Mouse (Mus musculus) bone marrow macrophage, adult 2 months (primary cell): ENCODE measurements around the gene Sgce.

ENCODE experiments used
- CTCF ChIP-seq: IDR thresholded peaks from 2 replicates; pipeline ENCODE4 v1.5.1; 2012; ENCODE audit warnings: low read depth, mild to moderate bottlenecking, low read length, moderate library complexity
- POLR2A ChIP-seq: IDR thresholded peaks from 2 replicates; pipeline ENCODE4 v1.6.1; 2012; ENCODE audit warnings: mild to moderate bottlenecking, low read depth, low read length, borderline replicate concordance

DNA sequence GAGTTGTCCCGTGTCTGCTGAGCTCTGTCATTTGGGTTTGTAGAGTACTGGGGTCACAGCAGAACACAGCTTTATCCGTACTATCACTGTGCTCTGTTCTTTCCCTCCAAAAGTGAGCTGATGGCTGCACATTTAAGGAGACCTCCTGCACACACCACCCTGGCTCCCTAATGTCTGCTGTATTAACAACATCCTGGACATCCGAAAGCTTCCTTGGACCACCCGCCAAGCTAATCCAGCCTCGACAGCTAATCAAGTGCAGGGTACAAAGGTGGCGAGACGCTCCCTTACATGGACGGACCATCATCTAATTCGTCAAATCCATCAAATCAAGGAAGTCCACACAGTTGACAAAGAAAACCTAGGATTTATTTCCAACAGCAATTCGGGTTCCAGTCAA, 53.5 kb downstream of the Sgce start:
- TF ChIP-seq CTCF = no peak
- TF ChIP-seq POLR2A = no peak
